Mouse (Mus musculus): ENCODE data around the gene Mboat2. TPM values are rescaled to one million over a fixed set of nuclear protein-coding genes. Genes with fewer than 3 reads are reported as not detected.

Mboat2 gene
- polyA plus RNA-seq, 1 experiment from 2014 or later: 79.2 TPM

DNA sequence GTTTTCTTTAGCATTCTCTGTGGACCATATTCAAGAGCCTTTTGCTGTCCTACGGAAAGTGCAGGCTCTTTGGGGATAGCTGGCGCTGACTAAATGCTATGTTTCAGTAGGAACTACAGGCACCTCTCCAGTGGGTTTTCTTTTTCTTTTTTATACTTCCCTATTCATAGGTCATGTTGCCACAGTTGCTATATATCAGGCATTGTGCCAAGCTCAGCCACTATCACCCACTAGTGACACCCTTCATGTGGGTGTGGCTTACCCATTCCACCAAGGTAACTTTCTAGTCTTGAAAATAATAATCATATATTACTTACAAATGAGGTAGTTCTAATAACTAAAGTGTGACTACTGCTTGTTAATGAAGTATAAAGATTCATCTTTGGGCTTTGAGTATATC is 59.5 kb downstream of the Mboat2 start:
- peaks cover 15% of the 10 kb centered on the region for H3K4me1 ChIP-seq (replicated peaks; ENCODE audit: control insufficient read depth, insufficient read depth, low read length)
- H3K4me3 ChIP-seq (replicated peaks; ENCODE audit: low read length): no peak overlapping the region
- H3K9ac ChIP-seq: no peak overlapping the region
- WGBS: 78% methylated on average over 2 of the region's 2 CpGs
- H3K36me3 ChIP-seq (replicated peaks; ENCODE audit: control insufficient read depth, insufficient read depth): peaks cover 16% of the 10 kb centered on the region
- no peak for DNase-seq (ENCODE audit: low spot score)
- no peak overlapping the region for H3K27ac ChIP-seq
- no peaks in the 10 kb centered on the region for H3K9me3 ChIP-seq (ENCODE audit: control insufficient read depth, low read length)
- no peaks in the 10 kb centered on the region for H3K27me3 ChIP-seq (ENCODE audit: control insufficient read depth, insufficient read depth, low read length)
- H3K4me2 ChIP-seq (replicated peaks): no peak overlapping the region
- no peak for ATAC-seq (ENCODE audit: low FRiP score)

DNA sequence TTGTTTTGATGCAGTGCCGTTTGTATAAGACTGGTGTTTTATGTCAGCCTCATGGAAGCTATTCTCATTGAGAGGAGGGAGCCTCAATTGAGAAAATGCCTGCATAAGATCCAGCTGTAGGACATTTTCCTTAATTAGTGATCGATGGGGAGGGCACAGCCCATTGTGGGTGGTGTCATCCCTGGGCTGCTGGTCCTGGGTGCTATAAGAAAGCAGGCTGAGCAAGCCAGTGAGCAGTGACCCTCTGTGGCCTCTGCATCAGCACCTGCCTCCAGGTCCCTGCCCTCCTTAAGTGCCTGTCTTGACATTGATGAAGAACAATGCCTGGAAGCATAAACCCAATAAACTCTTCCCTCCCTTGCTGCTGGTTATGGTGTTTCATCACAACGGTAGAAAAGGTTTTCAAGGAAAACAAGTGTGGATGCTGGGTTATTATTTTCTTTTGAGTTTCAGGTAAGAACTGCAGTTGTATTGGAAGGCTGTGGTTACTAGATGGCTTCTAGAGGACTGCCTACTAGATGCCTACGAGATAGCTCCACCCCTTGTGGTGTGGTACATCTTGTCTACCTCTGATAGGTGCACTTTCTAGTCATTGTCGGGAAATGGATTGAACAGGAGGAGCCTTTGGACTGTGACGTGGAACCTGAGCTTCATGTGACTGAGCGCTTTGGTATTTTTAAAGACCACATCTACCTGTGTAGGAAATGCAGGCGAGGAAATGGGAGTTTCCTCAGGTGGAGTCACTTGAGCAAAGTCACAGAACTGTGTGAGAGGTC is 60.2 kb downstream of the Mboat2 start:
- no peak overlapping the region for H3K27ac ChIP-seq
- DNase-seq (ENCODE audit: low spot score): no peak
- WGBS: 85% methylated on average over 8 of the region's 8 CpGs

DNA sequence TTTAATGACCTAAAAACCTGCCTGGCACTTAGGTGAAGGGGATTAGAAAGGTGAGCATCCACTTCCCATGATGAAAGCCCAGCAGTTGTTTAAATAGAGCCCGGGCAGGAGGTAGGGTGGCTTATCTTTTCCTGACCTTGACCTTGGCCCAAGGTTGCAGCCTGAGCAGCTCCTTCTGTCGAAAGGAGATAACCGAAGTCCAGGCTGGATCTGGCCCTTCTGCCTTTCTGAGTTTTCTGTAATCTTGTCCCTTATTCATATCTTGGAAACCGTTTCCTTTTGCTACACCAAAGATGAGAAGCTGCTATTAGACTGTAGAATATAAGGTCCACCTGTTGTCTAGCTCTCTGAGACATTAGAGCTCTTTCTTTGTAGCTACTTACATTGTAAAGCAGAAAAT is 61.9 kb downstream of the Mboat2 start:
- 90% methylated on average over 4 of the region's 4 CpGs for WGBS
- H3K4me3 ChIP-seq (replicated peaks; ENCODE audit: low read length): no peak overlapping the region
- ATAC-seq (ENCODE audit: low FRiP score): no peak

More for the DNA sequence above, 60.2 kb downstream of the Mboat2 start:
- Histone ChIP-seq H3K4me2 (replicated peaks) (no peak overlapping the region), H3K27me3 (ENCODE audit: control insufficient read depth, insufficient read depth, low read length) (no peaks in the 10 kb centered on the region), H3K4me3 (replicated peaks; ENCODE audit: low read length) (no peak overlapping the region), H3K9ac (no peak overlapping the region), H3K36me3 (replicated peaks; ENCODE audit: control insufficient read depth, insufficient read depth) (peaks cover 12% of the 10 kb centered on the region), H3K9me3 (ENCODE audit: control insufficient read depth, low read length) (no peaks in the 10 kb centered on the region), H3K4me1 (replicated peaks; ENCODE audit: control insufficient read depth, insufficient read depth, low read length) (peaks cover 15% of the 10 kb centered on the region)
- ATAC-seq (ENCODE audit: low FRiP score): no peak

DNA sequence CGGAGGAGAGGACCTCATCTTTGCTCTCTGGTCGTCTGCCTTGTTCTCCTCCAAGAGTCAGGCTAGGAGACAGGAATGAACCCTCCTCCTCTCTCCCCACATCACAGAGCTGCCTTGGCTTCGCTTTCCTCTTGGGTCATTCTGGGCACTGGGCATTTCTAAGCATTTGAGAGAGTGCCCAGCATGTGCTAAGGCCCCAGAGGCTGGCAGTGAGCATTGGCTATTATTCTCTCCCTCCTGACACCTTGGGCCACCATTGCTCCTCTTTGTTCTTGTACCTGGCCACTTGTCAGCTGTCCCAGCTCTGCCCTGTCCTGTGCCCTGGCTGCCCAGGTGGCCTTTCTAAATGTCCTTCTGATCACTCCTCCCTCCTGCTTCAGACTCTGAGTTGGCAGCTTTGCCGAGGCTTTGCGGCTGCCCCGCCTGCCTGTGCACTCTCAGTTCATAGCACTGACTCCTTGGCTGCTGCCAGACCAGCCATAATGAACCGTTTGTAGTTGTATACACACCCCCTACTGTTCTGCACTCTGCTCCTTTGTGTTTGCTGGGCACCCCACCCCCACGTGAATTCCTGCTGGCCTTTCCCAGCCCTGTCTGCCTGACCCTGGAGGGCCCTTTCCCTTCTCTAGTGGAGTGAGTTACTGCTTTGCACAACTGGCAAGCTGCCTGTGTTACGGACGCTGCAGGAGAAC is 63.2 kb downstream of the Mboat2 start:
- Histone ChIP-seq H3K4me1 (replicated peaks; ENCODE audit: control insufficient read depth, insufficient read depth, low read length) (peaks cover 19% of the 10 kb centered on the region), H3K36me3 (replicated peaks; ENCODE audit: control insufficient read depth, insufficient read depth) (peaks cover 14% of the 10 kb centered on the region; the same call in 1 of the 2 replicates), H3K9me3 (ENCODE audit: control insufficient read depth, low read length) (no peaks in the 10 kb centered on the region), H3K4me2 (replicated peaks) (no peak overlapping the region), H3K9ac (no peak overlapping the region), H3K4me3 (replicated peaks; ENCODE audit: low read length) (no peak overlapping the region), H3K27ac (peak overlapping the region; percentile 20), H3K27me3 (ENCODE audit: control insufficient read depth, insufficient read depth, low read length) (no peaks in the 10 kb centered on the region)
- WGBS: 19% methylated on average over 10 of the region's 10 CpGs
- DNase-seq (ENCODE audit: low spot score): peak; percentile 57
- peak; percentile 82 for ATAC-seq (ENCODE audit: low FRiP score)

More for the DNA sequence above, 61.9 kb downstream of the Mboat2 start:
- H3K36me3 ChIP-seq (replicated peaks; ENCODE audit: control insufficient read depth, insufficient read depth): peaks cover 15% of the 10 kb centered on the region
- no peaks in the 10 kb centered on the region for H3K9me3 ChIP-seq (ENCODE audit: control insufficient read depth, low read length)
- no peaks in the 10 kb centered on the region for H3K27me3 ChIP-seq (ENCODE audit: control insufficient read depth, insufficient read depth, low read length)
- no peak for DNase-seq (ENCODE audit: low spot score)
- no peak overlapping the region for H3K27ac ChIP-seq
- H3K4me1 ChIP-seq (replicated peaks; ENCODE audit: control insufficient read depth, insufficient read depth, low read length): peaks cover 18% of the 10 kb centered on the region
- H3K9ac ChIP-seq: no peak overlapping the region
- H3K4me2 ChIP-seq (replicated peaks): no peak overlapping the region

DNA sequence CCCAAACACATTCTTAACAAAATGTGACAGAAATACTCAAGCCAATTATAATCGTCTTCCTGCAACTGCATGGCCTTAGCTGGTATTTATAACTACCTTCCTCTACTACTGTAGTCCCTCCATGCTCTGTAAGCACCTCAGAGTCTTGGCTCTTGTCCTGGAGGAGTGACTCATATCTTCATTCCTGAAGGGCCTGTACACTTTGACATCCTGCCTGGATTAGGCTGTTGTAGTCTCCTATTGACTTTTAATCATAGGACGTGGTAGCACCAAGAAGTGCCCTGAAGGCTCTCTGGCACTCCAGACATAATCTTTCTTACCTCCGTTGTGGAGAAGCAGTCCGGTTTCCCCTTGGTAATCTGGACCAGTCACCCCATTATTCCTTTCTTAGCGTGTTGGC is 64.7 kb downstream of the Mboat2 start:
- Histone ChIP-seq H3K4me1 (replicated peaks; ENCODE audit: control insufficient read depth, insufficient read depth, low read length) (peaks cover 14% of the 10 kb centered on the region), H3K4me2 (replicated peaks) (no peak overlapping the region), H3K27ac (no peak overlapping the region), H3K27me3 (ENCODE audit: control insufficient read depth, insufficient read depth, low read length) (no peaks in the 10 kb centered on the region), H3K9me3 (ENCODE audit: control insufficient read depth, low read length) (no peaks in the 10 kb centered on the region), H3K36me3 (replicated peaks; ENCODE audit: control insufficient read depth, insufficient read depth) (peaks cover 23% of the 10 kb centered on the region; the same call in 1 of the 2 replicates), H3K9ac (no peak overlapping the region), H3K4me3 (replicated peaks; ENCODE audit: low read length) (no peak overlapping the region)
- no peak for ATAC-seq (ENCODE audit: low FRiP score)
- DNase-seq (ENCODE audit: low spot score): no peak
- WGBS: 91% methylated on average over 5 of the region's 5 CpGs

DNA sequence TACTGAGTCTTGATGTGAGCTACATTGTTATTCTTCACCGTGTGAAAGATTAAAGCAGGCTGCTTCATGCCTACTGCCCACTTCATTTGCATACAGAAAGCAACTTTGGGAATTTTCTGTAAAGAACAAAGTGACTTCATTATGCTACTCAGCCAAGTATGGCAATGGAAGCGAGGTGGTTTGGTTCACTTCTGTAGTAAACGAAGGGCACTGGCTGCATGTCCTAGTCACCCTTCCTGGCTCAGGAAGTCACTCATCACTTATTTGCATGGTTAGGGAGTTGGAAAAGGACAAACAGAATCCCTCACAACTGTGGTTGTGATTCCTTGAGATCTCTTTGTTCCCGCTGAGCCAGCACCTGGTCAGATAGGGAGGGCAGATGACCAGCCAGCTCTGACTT is 66.7 kb downstream of the Mboat2 start:
- H3K4me1 ChIP-seq (replicated peaks; ENCODE audit: control insufficient read depth, insufficient read depth, low read length): peaks cover 14% of the 10 kb centered on the region
- no peaks in the 10 kb centered on the region for H3K9me3 ChIP-seq (ENCODE audit: control insufficient read depth, low read length)
- H3K4me2 ChIP-seq (replicated peaks): no peak overlapping the region
- H3K36me3 ChIP-seq (replicated peaks; ENCODE audit: control insufficient read depth, insufficient read depth): peaks cover 31% of the 10 kb centered on the region
- H3K27me3 ChIP-seq (ENCODE audit: control insufficient read depth, insufficient read depth, low read length): no peaks in the 10 kb centered on the region
- no peak overlapping the region for H3K9ac ChIP-seq
- no peak for ATAC-seq (ENCODE audit: low FRiP score)
- no peak for DNase-seq (ENCODE audit: low spot score)
- H3K27ac ChIP-seq: no peak overlapping the region
- 77% methylated on average over 4 of the region's 4 CpGs for WGBS
- H3K4me3 ChIP-seq (replicated peaks; ENCODE audit: low read length): no peak overlapping the region

DNA sequence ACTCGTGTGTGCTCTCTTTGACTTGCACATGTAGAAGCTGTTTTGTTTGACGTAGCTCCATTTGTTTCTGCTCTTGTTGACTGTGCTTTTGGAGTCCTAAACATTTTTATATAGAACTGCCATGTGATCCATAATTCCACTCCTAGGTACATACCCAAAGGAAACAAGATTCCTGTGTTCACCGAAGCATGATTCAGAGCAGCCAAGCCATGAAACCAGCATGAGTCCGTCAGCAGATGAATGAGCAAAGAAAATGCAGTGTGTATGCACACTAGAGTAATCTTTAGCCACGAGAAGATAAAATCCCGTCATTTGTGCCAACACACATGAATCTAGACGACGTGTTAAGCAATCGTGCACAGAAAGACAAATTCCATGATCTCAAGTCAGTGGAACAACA is 67.5 kb downstream of the Mboat2 start:
- Histone ChIP-seq H3K4me2 (replicated peaks) (no peak overlapping the region), H3K27ac (0 out of 2 replicates have a peak overlapping the region, but pooled peaks have one; percentile 5), H3K4me1 (replicated peaks; ENCODE audit: control insufficient read depth, insufficient read depth, low read length) (peaks cover 14% of the 10 kb centered on the region), H3K4me3 (replicated peaks; ENCODE audit: low read length) (no peak overlapping the region), H3K36me3 (replicated peaks; ENCODE audit: control insufficient read depth, insufficient read depth) (peaks cover 39% of the 10 kb centered on the region), H3K9ac (no peak overlapping the region), H3K9me3 (ENCODE audit: control insufficient read depth, low read length) (no peaks in the 10 kb centered on the region), H3K27me3 (ENCODE audit: control insufficient read depth, insufficient read depth, low read length) (no peaks in the 10 kb centered on the region)
- 70% methylated on average over 9 of the region's 9 CpGs for WGBS
- no peak for DNase-seq (ENCODE audit: low spot score)
- no peak for ATAC-seq (ENCODE audit: low FRiP score)

DNA sequence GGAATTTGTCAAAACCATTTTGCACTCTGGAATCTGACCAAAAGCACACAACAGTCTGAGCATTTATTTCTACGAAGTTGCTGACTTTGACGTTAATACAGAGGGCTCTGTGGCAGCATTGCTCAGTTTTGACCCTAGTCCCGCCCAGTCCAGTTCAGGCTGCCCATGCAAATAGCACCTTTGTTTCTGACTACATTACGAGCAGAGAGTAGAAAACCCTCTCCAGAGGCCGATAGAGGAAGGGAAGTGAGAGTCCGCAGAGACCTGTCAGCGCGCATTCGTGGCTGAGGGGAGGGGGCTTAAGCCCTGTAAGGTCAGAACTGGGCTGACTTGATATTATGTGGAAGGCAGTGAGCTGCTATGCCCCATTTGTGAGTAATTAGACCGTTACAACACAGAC is 69.0 kb downstream of the Mboat2 start:
- Histone ChIP-seq H3K9ac (no peak overlapping the region), H3K27ac (no peak overlapping the region), H3K4me3 (replicated peaks; ENCODE audit: low read length) (no peak overlapping the region), H3K9me3 (ENCODE audit: control insufficient read depth, low read length) (no peaks in the 10 kb centered on the region), H3K36me3 (replicated peaks; ENCODE audit: control insufficient read depth, insufficient read depth) (peaks cover 47% of the 10 kb centered on the region), H3K4me2 (replicated peaks) (no peak overlapping the region), H3K27me3 (ENCODE audit: control insufficient read depth, insufficient read depth, low read length) (no peaks in the 10 kb centered on the region), H3K4me1 (replicated peaks; ENCODE audit: control insufficient read depth, insufficient read depth, low read length) (0 out of 2 replicates have a peak, but pooled peaks cover 4% of the 10 kb centered on the region)
- ATAC-seq (ENCODE audit: low FRiP score): no peak; the same call in 1 of the 2 replicates
- no peak for DNase-seq (ENCODE audit: low spot score)
- 80% methylated on average over 10 of the region's 10 CpGs for WGBS

DNA sequence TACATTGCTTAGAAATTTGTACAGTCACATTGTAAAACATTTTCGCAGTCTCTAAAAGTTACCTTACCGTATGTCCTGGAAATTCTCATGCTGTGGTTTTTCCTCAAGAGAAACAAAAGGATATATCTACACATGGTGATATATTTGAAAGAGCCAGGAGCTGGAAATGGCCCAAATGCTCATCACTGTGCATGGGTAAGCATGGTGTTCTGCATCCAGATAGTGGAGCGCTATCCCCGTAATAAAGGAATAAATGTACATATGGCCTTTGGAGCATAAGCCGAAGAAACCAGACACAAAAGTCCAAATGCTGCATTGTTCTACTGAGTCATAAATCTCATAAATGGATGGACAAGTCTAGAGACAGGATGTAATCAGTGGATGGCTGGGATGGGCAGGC is 72.1 kb downstream of the Mboat2 start:
- Histone ChIP-seq H3K4me2 (replicated peaks) (no peak overlapping the region), H3K4me1 (replicated peaks; ENCODE audit: control insufficient read depth, insufficient read depth, low read length) (no peaks in the 10 kb centered on the region), H3K27me3 (ENCODE audit: control insufficient read depth, insufficient read depth, low read length) (no peaks in the 10 kb centered on the region), H3K27ac (no peak overlapping the region), H3K36me3 (replicated peaks; ENCODE audit: control insufficient read depth, insufficient read depth) (peaks cover 56% of the 10 kb centered on the region), H3K9ac (no peak overlapping the region), H3K9me3 (ENCODE audit: control insufficient read depth, low read length) (no peaks in the 10 kb centered on the region), H3K4me3 (replicated peaks; ENCODE audit: low read length) (no peak overlapping the region)
- WGBS: 94% methylated on average over 5 of the region's 5 CpGs
- ATAC-seq (ENCODE audit: low FRiP score): no peak
- DNase-seq (ENCODE audit: low spot score): no peak

Measured in hindbrain, embryonic 14.5 days (tissue).